Mouse (Mus musculus): ENCODE measurements around the gene Rbfox1.

Rbfox1 gene

GRCm38 (mm10) chr16:6212916-6213315 is 327.8 kb downstream of the Rbfox1 start:
- no peak for DNase-seq (ENCODE audit: low spot score in 2 of 2)

- no peak for DNase-seq (ENCODE audit: low spot score in 2 of 2)
Measured at GRCm38 (mm10) chr16:6227449-6227848, 342.3 kb downstream of the Rbfox1 start.

GRCm38 (mm10) chr16:6232966-6233365 is 347.8 kb downstream of the Rbfox1 start:
- no peak for DNase-seq (ENCODE audit: low spot score in 2 of 2)

DNA sequence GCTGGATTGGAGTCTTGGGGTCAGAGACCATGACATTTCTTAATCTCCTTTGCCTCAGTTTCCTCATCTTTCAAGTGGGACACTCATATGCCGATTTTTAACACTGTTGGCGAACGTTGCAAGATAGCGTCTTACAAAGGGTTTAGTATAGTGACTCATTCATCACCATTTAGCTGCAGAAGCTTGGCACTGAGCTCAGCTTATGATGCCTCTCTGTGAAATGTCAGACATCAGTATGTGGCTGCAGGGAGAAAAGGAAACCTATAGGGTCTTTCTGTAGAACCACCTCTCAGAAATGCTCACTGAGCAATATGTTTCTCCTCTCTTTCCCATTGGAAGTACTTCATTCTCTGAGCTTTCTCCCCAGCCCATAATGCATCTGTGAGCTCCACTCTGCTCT is 356.2 kb downstream of the Rbfox1 start:
- DNase-seq (ENCODE audit: low spot score in 2 of 2) = no peak

- no peak for DNase-seq (ENCODE audit: low spot score in 2 of 2)
Measured at GRCm38 (mm10) chr16:6242468-6242867, 357.3 kb downstream of the Rbfox1 start.

- DNase-seq (ENCODE audit: low spot score in 2 of 2) = no peak
Measured at GRCm38 (mm10) chr16:6247569-6247968, 362.4 kb downstream of the Rbfox1 start.

DNA sequence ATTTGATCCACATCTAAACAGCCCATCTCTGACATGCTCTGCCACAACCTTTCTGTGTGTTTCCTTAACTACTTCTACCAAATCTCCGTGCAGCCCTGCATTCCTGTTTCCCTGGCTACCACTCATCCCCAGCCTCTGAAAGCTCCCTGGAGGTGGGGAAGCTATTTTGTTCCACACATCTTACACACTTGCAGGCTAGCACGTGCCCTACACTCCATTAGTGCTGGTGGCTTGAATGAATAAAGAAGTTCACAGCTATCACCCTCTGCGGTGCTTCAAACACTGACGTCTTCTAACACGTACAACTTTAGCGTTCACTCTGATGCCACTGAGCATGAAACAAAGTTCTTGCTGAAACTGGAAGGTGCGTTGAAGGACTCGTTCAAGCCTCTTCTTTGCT is 379.4 kb downstream of the Rbfox1 start:
- no peak for DNase-seq (ENCODE audit: low spot score in 2 of 2)

DNA sequence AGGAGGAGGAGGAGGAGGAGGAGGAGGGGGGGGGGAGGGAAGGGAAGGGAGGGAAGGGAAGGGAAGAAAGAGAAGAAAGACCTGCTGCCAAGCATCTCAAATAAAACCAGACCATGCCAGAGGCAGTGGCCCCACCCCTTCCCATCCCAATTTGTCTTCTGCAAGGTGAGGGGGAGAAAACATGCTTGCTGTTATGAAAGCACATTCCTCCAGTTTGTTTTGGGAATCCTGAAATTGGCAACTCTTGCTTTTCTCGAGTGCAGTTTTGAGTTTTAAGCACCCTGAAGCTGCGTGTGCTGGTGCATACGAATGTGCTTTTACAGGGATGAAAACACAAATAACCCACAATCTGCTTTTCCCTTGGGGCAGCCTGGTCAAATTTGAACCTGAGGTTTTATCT is 380.5 kb downstream of the Rbfox1 start:
- DNase-seq (ENCODE audit: low spot score in 2 of 2) = no peak

GRCm38 (mm10) chr16:6271596-6272370 is 386.6 kb downstream of the Rbfox1 start:
- DNase-seq (ENCODE audit: low spot score in 2 of 2) = no peak

DNA sequence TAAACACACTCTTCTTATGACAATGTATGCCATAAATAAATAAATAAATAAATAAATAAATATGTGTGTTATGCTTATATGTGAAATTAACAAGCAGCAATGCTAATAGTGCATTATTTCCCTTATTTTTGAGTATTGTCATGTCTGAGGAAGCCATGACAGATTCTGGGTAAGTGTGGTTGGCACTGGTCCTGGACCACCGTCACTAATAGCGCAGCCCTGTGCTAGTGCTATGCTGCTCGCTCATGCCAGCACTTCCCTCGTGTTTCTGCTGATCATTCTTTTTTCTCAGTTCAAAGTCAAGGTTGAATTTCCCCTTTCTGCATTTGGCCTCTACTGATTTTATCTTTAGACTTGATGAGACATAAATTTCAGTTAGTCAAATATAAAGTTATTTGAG is 398.3 kb downstream of the Rbfox1 start:
- no peak for DNase-seq (ENCODE audit: low spot score in 2 of 2)

DNA sequence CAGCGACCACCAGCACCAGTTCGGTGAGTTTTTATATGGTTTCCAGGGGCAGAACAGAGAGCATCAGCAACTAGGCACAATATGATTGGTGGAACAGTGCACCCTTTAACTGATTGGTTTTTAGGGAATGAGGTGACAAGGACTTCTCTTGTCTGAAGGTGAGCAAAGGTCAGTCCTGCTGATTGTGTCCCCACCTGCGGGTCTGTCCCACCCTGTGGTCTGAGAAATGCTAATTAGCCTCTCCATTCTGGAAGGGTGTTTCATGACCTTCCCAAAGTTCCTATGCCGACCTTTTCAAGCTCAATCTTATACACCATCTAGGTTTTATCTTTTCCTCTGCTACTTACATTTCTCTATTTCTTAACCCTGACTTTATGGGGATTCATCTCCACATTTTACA is 399.2 kb downstream of the Rbfox1 start:
- DNase-seq (ENCODE audit: low spot score in 2 of 2) = no peak

GRCm38 (mm10) chr16:6287699-6288098 is 402.5 kb downstream of the Rbfox1 start:
- no peak for DNase-seq (ENCODE audit: low spot score in 2 of 2)

DNA sequence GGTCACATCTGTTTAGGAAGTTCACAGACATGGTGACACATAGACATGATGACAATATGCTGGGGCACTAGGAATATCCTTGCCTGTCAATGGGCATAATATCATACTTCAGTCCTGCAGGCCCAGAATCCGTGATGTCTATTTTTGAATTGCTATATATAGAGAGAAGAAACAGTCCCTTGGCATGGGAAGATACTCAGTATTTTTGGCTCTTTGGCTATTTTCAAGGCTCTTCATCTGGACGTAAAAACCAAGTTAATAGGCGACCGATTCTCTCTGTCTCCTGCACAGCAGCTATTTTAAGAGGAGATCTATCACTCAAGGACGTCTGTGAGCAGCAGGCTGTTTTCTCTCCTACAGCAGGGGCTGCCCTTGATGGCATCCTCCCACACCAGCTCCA is 415.0 kb downstream of the Rbfox1 start:
- DNase-seq (ENCODE audit: low spot score in 2 of 2) = no peak

DNA sequence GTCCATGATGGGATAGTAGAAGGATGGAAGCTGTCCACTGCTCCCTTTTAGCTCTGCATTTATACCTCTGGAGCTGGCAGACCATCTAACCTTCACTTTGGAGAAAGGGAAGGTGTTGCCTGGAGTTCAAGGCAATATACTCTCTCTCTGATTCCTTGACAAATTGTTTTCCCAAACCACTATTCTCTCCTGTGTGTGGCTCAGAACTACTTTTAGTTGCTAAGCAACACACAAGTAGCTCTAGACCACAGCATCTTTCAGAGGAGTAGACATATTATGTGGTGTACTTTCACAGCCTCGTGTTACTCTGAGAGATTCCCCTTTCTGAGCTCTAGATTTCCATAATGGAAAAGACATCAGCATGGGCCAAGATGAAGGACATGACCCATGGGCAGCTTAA is 417.9 kb downstream of the Rbfox1 start:
- no peak for DNase-seq (ENCODE audit: low spot score in 2 of 2)

DNA sequence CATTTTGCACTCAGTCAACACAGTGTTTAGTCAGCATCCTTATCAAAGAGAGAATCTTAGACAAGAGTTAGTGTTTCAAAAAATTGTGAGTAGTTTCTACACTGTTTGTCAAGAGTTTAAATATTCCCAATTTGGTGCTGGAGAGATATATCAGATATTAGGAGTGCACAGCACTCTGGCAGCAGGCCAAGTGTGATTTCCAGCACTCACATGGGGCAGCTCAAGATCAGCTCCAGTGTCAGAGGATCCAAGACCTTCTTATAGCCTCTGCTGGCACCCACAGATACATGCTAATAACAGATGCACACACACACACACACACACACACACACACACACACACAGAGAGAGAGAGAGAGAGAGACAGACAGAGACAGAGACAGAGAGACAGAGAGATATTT is 424.8 kb downstream of the Rbfox1 start:
- DNase-seq (ENCODE audit: low spot score in 2 of 2) = no peak

- no peak for DNase-seq (ENCODE audit: low spot score in 2 of 2)
Measured at GRCm38 (mm10) chr16:6310744-6311678, 425.9 kb downstream of the Rbfox1 start.

- DNase-seq (ENCODE audit: low spot score in 2 of 2) = peak in 1 of 2 experiments; percentile 22
Measured at GRCm38 (mm10) chr16:6313689-6314088, 428.5 kb downstream of the Rbfox1 start.

GRCm38 (mm10) chr16:6324832-6325231 is 439.7 kb downstream of the Rbfox1 start:
- no peak for DNase-seq (ENCODE audit: low spot score in 2 of 2)

DNA sequence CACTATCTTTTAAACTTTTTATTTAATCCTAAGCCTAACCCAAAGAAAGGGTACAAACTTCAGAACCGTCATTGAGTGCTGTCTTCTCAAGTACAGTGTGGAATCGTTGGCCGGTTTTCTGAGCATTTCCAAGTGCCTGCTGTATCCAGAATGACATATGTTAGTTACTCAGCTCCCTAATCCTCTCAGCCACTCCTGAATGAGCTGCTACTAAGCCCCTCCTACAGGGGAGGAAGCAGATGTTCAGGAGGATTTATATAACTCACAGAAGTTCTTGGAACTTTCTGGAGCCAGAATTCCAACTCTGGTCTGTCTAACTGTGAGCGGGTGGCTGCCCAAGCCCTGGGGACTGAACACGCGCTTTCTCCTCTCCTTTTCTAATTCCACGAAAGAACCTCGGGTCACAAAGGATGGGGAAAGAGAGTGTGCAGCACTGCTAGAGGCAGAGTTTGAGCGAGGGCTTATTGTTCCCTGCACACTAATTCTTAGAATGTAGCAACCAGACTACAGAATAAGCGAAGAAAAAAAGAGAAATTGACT is 446.3 kb downstream of the Rbfox1 start:
- DNase-seq (ENCODE audit: low spot score in 2 of 2) = no peak

DNA sequence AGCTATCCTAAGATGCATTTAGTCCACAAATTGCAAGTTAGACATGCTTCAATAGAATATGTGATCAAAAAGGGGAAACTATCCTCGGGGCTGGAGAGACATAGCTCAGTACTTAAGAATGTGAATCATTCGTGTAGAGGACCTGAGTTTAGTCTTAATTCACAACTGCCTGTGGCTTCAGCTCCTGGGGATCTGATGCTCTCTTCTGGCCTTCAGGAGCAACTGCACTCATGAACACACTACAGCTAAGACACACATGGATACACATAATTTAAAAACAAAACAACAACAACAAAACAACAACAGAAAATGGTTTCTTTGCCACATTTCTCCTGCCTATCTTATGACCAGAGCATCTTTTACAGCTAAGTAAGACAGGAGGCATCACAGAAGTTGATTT is 448.1 kb downstream of the Rbfox1 start:
- DNase-seq (ENCODE audit: low spot score in 2 of 2) = no peak

GRCm38 (mm10) chr16:6348103-6348502 is 462.9 kb downstream of the Rbfox1 start:
- no peak for DNase-seq (ENCODE audit: low spot score in 2 of 2)

GRCm38 (mm10) chr16:6348581-6349241 is 463.6 kb downstream of the Rbfox1 start:
- DNase-seq (ENCODE audit: low spot score in 2 of 2) = peak; percentile 60 to 68
